Mouse (Mus musculus): Measurements from ENCODE around the gene Xbp1.

GRCm38 (mm10) chr11:5530172-5530571, 9.7 kb downstream of the Xbp1 start:
- no peak for TF ChIP-seq CTCF (conservative IDR thresholded peaks at IDR 0.05 in 1 of 2, IDR thresholded peaks at IDR 0.05 in 1 of 2; ENCODE audit: low read depth in 2 of 2, low read length in 2 of 2)
- no peak for TF ChIP-seq CHD1 (IDR thresholded peaks at IDR 0.05; ENCODE audit: low read depth, low read length)
- no peak for TF ChIP-seq GABPA (IDR thresholded peaks at IDR 0.05; ENCODE audit: insufficient replicate concordance, low read depth, low read length)
- no peak for TF ChIP-seq HCFC1 (IDR thresholded peaks at IDR 0.05; ENCODE audit: low read depth, low read length)
- no peak for TF ChIP-seq MAZ (IDR thresholded peaks at IDR 0.05; ENCODE audit: low read depth, low read length)
- no peak for TF ChIP-seq POLR2A (IDR thresholded peaks at IDR 0.05; ENCODE audit: low read depth, low read length)
